Mouse (Mus musculus) layer of hippocampus, postnatal 10 days (tissue): ENCODE data around the gene Tekt2. TPM values are rescaled to one million over a fixed set of nuclear protein-coding genes. Genes with fewer than 3 reads are reported as not detected.

Experiments
- DNase-seq, 2 experiments: peaks; one replicate each; pipeline ENCODE4 v3.0.0; 2021; ENCODE audit warnings: low spot score in 2 of 2
- total RNA-seq, 2 experiments: library from RNA; stranded (reverse); gene quantifications; 2 replicates each; pipeline ENCODE4 v1.2.3; 2021

Tekt2 gene
- total RNA-seq, 2 experiments from 2014 or later, result 2.0 to 3.0 TPM

- peak; percentile 43 to 58 for DNase-seq
These were observed 16.1 kb downstream of the Tekt2 start for GRCm38 (mm10) chr4:126309211-126309921.

- no peak for DNase-seq
These were observed 18.7 kb downstream of the Tekt2 start for GRCm38 (mm10) chr4:126306827-126307226.

- no peak for DNase-seq
These were observed 19.4 kb downstream of the Tekt2 start for GRCm38 (mm10) chr4:126306058-126306457.

DNA sequence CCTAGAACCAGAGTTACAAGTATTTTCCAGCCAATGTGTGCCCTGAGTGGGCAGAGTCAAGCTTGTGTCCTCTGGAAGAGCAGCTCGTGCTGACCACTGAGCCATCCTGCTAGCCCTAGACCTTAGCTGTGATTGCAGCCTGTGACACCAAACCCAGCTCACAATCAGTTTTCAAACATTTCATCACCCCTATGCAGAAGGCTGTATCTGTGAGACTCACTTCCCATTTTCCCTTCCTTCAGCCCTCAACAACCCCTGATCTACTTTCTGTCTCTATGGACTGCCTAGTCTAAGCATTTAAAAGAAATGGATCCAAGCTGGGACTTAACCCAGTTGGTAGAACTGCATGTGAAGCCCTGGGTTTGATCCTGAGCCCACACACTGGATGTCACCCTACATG, 20.1 kb downstream of the Tekt2 start:
- DNase-seq, result no peak

- DNase-seq, result no peak
These were observed 21.6 kb downstream of the Tekt2 start for GRCm38 (mm10) chr4:126303877-126304276.

DNA sequence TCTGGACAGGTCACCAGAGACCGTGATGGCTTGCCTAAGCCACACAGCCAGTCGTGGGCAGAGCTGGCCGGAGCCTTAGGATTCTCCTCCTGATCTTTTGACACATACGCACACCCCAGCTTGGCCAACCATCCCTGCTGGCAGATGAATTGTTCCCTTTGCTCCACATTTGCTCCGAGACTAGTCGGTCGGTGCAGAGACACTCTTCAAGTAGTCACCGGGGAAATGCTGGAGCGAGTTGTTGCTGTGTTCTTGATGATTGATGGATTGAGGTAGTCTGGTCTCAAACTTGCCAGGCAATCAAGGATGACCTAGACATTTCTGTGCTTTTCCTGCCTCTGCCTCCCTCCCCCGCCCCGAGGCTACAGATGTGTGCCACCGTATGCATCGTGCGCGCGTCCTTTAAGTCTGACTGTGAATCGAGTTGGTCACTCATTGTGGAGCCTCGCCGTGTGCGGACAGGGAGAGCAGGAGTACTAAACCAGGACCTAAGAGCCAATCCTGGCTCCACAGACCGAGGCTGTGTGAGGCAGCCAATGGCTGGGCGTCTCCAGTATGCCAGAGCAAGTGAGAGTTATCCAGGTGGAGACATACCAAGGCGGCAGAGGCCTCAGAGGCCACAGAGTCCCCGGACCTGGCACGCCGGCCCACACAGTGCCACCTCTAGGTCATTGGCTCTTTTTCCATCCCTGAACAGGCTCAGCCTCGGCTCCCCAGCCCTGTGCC, 23.7 kb downstream of the Tekt2 start:
- DNase-seq, result no peak

GRCm38 (mm10) chr4:126300916-126301583, 24.4 kb downstream of the Tekt2 start:
- no peak for DNase-seq

DNA sequence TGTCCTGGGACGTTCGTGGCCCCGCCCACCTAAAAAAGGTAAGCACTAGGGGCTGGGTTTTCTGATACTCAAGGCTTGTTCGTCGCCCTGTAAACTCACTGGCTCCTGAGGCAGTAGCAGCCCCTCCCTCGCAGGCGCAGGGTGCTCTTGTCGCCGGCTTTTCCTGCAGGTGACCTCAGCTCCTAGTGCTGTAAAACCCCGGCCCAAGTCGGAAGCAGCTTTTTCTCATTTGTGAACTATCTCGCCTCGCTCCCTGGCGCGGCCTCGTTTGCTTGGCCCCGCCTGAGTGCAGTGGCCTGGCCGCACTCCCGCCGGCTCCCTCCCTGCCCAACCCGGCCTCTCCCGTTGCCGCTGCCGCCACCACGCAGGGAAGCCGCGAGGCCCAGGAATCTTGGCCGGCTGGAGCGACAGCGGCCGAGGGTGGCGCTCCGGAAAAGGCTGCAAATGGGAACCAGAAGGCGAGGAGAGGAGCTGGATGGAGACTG, 28.8 kb downstream of the Tekt2 start:
- peak; percentile 48 to 59 for DNase-seq

DNA sequence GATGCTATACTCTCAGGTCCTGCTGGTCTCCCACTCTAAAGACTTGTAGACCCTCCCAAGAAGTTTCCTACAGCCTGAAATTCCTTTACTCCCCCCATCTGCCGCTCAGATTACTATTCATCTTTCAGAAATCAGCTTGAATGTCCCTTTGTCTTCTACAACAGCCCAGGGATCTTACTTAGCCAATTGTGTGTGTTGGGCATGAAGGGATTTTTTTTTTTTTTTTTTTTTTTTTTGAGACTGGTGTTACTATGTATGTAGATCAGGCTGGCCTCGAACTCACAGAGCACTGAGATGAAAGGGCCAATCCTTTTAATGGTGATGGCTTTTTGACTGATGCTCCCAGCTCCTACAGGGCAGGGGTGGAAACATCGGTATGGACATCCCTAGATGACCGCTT, 29.6 kb downstream of the Tekt2 start:
- no peak for DNase-seq

DNA sequence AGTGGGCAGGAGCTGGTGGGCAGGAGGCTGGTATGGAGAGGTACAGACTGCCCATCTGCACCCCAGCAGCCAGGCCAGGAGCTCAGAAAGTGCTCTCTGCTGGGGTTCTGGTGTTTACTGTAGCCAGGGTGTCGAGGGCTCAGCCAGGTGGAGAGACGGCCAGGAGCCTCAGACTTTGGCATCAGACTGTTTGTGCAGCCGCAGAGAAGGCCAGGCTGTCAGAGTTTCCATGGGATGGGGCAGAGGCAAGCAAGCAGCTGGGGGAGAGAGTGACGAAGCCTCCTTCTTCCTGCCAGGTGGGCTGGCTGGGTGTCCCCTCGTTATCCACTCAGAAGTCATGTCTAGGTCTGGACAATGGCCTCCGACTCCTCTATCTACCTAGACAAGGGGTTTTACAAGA, 30.3 kb downstream of the Tekt2 start:
- DNase-seq, result no peak

- DNase-seq, result no peak
These were observed 34.3 kb downstream of the Tekt2 start for GRCm38 (mm10) chr4:126291196-126291595.

DNA sequence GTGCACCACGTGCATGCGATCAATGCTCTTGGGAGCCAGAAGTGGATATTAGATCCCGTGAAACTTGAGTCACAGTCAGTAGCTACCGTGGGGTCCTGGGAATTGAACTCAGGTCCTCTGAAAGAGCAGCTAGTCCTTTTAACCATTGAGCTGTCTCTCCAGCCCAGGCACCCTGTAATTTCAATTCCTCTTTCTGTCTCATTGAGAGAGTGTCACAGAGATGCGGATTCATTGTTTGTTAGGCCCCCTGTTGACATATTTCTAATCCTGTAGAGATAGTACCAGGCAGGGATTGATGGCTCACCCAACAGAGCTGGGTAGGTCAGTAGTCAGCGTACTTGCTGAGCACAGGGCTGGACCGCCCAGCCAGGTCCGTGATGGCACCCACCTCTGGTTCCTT, 35.2 kb downstream of the Tekt2 start:
- DNase-seq, result no peak

- no peak for DNase-seq
These were observed 37.3 kb downstream of the Tekt2 start for GRCm38 (mm10) chr4:126288085-126288666.

GRCm38 (mm10) chr4:126287302-126287995, 38.0 kb downstream of the Tekt2 start:
- no peak for DNase-seq

DNA sequence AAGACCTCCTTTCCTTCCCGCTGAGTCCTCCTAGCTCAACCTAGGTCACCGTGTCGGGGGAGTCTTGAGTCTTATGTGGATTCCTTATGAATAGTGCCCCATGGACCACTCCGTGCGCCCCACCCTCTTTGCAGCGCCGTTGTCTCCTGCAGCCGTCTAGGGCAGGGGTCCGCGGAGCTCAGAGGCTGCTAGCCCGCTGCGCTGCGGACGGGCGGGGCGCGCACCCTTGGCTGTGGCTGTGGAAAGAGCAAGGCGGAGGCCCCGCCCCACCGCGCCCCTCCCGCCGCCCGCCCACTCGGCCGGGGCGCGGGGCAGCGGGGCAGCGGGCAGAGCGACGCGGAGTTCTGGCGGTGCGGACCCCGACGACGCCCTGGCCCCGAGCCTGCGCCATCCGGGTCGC, 39.0 kb downstream of the Tekt2 start, which contains the start of gene Col8a2:
Gene Col8a2, plus strand, starts transcription at position 302 of the 400 bp plus-strand sequence.
- DNase-seq, result no peak

- no peak for DNase-seq
These were observed 41.9 kb downstream of the Tekt2 start for GRCm38 (mm10) chr4:126283582-126283981.

DNA sequence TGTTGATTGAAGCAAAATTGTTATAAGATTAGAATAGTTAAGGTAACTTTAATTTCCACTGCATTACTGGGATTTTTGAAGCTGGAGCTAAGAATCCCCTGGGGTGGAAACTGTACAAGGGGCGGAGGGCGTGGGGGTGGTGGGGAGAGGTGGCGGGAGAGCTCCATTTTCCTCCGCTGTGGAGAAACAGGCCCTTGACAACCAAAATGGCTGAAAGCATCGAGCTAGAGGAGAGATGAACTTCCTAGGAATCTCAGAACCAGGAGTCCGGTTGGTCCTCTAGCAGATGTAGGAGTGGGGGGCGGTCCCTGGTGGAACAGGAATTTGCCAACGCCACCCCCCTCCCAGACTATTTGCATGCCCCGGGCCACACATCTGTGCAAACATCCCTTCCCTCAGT, 43.8 kb downstream of the Tekt2 start:
- no peak for DNase-seq

DNA sequence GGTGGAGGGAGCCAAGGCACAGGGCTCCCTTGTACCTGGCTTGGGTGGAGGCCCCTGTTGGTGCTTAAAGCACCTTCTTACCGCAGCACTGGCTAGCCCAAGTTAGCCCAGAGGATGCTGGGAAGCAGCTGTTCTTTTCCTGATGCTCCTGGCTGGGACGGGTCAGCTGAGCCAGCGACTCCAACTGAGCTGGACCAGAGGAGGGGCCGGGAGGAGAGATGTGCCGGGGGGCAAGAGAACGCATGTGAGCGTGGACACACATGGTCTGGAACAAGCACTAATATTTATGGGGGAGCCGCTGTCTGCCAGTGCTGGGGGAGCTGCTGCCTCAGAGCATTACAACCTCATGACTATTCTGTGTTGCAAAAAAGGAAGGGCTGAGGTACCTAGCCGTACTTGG, 46.5 kb downstream of the Tekt2 start:
- no peak for DNase-seq

DNA sequence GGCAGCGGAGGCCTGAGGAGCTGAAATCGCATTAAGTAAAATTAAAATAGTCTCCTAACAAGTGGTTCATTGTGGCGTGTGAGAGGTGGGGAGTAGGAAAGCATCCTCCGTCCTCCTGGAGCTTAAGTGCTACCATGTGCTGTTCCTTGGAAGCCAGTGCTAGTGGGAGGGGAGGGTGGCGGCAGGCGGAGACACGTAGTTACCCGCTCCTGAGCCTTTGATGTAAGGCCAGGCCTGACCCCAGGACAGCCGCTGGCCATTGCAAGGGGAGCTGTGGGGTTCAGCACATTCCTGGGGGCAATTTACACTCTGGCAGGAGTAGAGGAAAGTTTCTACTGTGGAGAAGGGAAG, 46.9 kb downstream of the Tekt2 start:
- DNase-seq, result no peak

DNA sequence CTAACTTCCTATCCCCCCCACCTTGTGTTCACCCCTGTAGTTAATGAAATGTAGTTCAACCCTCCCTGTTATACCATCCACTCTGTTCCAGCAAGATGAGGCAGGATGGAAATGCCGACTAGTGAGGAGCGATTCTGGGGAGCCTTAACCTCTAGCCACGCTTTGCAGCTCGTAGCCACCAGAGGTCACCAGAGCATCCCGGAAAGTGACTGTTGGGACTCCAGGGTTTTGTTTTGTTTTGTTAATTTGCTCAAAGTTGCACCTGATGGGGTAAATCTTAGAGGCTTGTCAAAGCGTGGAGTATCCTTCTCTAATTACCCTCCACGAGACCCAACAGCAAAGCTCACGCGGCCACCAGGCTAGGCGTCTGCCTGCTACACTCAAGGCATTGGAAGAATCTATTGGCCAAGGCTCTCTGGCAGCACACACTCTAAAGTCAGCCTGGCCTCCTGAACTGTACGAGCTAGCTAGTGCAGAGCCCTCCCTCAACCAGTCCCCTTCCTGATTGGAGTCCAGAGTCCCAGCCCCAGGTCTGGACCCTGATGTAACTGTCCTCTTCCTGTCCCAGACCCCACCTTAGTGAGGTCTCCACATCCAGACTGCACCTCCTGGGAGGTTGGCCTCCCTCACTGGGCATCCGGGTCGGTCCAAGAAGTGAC, 47.5 kb downstream of the Tekt2 start:
- DNase-seq, result peak; percentile 66
